Mouse (Mus musculus): ENCODE measurements at regions not wholly inside any gene's neighbourhood (a gene's known extent, or its start where the extent isn't known, plus 50 kb on each side); places are given as distances from the start of the nearest gene placed in this dataset.

DNA sequence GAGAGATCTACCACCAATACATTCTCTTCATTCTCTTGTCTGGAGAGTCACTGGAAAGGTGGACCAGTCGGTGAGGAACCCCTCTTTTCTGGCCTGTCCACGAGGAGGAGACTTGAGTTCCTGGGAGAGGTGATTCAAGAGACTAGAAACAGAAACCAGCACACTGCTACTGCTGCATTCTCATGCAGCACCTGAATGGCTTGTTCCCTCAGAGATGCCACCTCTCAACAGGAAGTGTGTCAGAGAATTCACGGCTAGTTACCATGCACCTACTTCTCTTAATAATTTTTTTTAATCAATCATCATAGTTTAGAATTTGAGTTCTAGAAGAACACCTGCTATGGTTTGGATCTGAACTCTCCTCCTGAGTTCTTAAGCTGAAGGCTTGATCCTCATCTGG, 52.0 kb upstream of the Dynlrb2 start:
- Histone ChIP-seq H3K27me3 (replicated peaks) (no peaks in the 10 kb centered on the region), H3K9me3 (no peaks in the 10 kb centered on the region), H3K4me3 (replicated peaks) (no peak overlapping the region), H3K4me1 (no peaks in the 10 kb centered on the region), H3K36me3 (replicated peaks; ENCODE audit: low read length) (no peaks in the 10 kb centered on the region)
- TF ChIP-seq FLI1 (IDR thresholded peaks at IDR 0.05; ENCODE audit: low read length) (no peak), GATA1 (IDR thresholded peaks at IDR 0.05; ENCODE audit: borderline replicate concordance, low read length) (no peak)

DNA sequence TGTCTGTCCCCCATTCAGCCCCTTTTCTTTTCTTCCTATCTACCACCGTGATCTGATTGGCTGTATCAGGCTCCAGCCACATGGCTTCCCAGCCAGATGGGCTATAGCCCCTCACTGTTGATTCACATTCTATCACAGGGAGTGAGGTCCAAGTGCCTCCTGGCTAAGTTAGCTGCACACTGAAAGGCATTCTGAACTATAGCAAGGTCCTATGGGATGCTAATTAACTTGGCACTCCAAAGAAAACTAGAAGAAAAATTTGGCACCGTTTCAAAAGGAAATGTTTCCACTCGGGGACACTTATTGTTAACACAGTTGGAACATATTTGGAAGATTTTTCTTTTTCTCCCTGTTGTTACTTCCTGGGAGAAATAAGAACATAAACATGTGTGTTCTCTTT, 53.4 kb upstream of the Dynlrb2 start:
- no peaks in the 10 kb centered on the region for H3K27me3 ChIP-seq (replicated peaks)
- no peak overlapping the region for H3K4me3 ChIP-seq (replicated peaks)
- no peaks in the 10 kb centered on the region for H3K9me3 ChIP-seq
- no peaks in the 10 kb centered on the region for H3K36me3 ChIP-seq (replicated peaks; ENCODE audit: low read length)
- TF ChIP-seq FLI1 (IDR thresholded peaks at IDR 0.05; ENCODE audit: low read length) (no peak), GATA1 (IDR thresholded peaks at IDR 0.05; ENCODE audit: borderline replicate concordance, low read length) (no peak)
- H3K4me1 ChIP-seq = no peaks in the 10 kb centered on the region

DNA sequence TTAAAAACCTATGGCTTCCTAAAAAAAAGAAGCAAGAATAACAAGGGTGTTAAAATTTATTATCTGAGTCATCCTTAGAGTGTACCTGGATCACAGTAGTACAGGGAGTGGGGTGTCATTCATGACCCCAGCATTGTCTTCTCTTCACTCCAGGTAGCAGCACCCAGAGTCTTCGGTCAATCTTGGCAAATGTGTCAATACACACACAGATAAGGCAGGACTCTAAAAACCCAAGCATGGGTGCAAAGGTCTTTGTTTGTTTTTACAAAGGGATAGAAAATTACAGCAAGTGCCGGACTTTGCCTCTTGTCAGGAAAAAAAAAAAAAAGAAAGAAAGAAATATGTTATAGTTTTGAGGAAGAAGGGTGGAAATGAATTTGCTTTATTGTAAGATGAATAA, 57.3 kb upstream of the Dynlrb2 start:
- TF ChIP-seq FLI1 (IDR thresholded peaks at IDR 0.05; ENCODE audit: low read length) (no peak), GATA1 (IDR thresholded peaks at IDR 0.05; ENCODE audit: borderline replicate concordance, low read length) (no peak)
- H3K9me3 ChIP-seq = no peaks in the 10 kb centered on the region
- H3K4me1 ChIP-seq = no peaks in the 10 kb centered on the region
- no peaks in the 10 kb centered on the region for H3K27me3 ChIP-seq (replicated peaks)
- no peak overlapping the region for H3K4me3 ChIP-seq (replicated peaks)
- no peaks in the 10 kb centered on the region for H3K36me3 ChIP-seq (replicated peaks; ENCODE audit: low read length)

DNA sequence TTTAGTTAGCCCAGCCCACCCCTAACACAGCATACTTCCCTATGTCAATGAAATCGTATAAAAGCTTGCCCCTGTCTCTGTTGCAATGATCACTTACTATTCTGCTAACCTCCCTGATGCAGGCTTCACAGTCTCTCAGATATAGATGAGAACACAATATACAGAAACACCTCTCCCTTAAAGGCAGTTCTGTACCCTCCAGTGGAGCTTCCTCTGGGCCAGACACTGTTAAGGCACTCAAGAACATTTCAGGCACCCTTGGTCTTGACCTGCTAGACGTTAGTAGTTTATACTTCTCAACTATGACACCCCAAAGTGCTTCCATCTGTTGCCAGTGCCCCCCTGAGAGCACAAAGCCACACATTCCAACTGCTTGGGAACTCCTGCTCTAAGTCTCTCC, 61.9 kb upstream of the Dynlrb2 start:
- Histone ChIP-seq H3K9me3 (no peaks in the 10 kb centered on the region), H3K36me3 (replicated peaks; ENCODE audit: low read length) (no peaks in the 10 kb centered on the region), H3K4me3 (replicated peaks) (no peak overlapping the region), H3K27me3 (replicated peaks) (no peaks in the 10 kb centered on the region), H3K4me1 (no peaks in the 10 kb centered on the region)
- TF ChIP-seq GATA1 (IDR thresholded peaks at IDR 0.05; ENCODE audit: borderline replicate concordance, low read length) = no peak
- no peak for TF ChIP-seq FLI1 (IDR thresholded peaks at IDR 0.05; ENCODE audit: low read length)

DNA sequence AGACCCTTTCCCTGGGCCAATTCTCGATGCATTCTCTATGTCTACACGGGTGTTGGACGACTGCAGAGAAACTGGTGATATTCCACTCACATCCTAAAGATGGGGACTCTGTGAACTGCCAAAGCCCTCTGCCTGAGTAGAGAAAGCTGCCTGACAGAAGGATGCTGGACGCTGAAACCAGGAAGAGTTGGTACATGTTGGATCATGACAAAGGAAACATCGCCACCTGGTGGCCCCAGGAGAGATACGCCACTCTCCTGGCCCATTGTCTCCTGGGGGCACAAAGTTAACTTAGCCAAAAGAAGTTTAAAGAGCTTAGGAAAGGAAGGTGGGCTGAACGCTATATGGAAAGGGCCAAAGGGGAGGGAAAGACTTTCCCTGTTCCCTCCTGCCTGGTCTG, 65.9 kb upstream of the Dynlrb2 start:
- no peaks in the 10 kb centered on the region for H3K9me3 ChIP-seq
- no peak for TF ChIP-seq GATA1 (IDR thresholded peaks at IDR 0.05; ENCODE audit: borderline replicate concordance, low read length)
- no peak for TF ChIP-seq FLI1 (IDR thresholded peaks at IDR 0.05; ENCODE audit: low read length)
- H3K36me3 ChIP-seq (replicated peaks; ENCODE audit: low read length) = no peaks in the 10 kb centered on the region
- no peak overlapping the region for H3K4me3 ChIP-seq (replicated peaks)
- no peaks in the 10 kb centered on the region for H3K4me1 ChIP-seq
- H3K27me3 ChIP-seq (replicated peaks) = no peaks in the 10 kb centered on the region

DNA sequence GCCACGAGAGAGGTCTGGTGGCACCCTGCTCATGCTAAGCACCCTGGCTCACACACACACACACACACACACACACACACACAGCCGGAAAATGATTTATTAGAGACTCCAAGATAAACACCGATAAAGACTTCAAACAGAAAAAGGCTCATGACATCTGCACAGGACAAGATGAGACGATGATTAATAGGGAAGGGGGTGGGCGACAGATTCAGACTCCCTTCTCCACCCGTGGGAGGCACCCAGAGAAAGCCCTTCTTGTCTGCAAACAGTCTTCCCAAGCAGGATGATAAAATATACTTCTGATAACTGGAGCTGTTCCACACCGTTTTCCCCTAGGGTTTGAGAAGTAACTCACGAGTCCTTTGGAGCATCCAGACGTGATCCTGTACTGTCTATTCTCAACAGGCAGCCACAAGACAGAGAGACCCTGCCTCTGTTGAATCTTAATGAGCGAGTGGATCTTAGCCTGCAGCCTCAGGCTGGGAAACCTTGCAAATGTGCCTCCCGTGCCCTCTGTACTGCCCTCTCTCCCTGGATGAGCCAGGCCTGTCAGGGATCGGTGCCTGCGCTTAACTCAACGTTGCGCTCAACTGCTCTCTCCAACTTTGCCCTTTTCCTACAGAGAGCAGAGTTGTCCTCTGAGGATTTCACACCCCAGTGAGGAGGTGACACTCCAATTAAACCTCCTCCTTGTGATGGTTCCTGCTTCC, 69.3 kb upstream of the Dynlrb2 start:
- Histone ChIP-seq H3K4me1 (no peaks in the 10 kb centered on the region), H3K36me3 (replicated peaks; ENCODE audit: low read length) (no peaks in the 10 kb centered on the region), H3K4me3 (replicated peaks) (no peak overlapping the region), H3K9me3 (0 out of 2 replicates have a peak, but pooled peaks cover 4% of the 10 kb centered on the region), H3K27me3 (replicated peaks) (no peaks in the 10 kb centered on the region)
- TF ChIP-seq FLI1 (IDR thresholded peaks at IDR 0.05; ENCODE audit: low read length) = no peak
- no peak for TF ChIP-seq GATA1 (IDR thresholded peaks at IDR 0.05; ENCODE audit: borderline replicate concordance, low read length)

DNA sequence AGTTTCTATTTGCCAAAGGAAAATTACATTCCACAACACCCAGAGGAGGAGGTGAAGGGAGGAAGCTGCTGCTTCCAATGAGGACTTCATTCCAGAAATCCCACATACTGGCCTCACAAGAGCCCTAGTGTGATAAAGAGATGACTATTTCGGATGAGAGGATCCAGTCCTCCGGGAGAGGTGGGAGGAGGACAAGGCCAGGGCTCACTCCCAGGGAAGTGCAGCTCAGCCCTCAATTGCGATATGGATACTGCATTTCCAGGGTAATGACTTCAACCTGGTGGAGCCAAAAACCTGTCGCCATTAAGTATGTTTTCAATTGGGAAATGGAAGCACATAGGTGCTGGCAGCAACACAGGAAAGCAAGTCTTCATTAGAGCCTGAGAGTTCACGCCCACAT, 74.7 kb upstream of the Dynlrb2 start:
- Histone ChIP-seq H3K9me3 (peaks cover 14% of the 10 kb centered on the region; the same call in 1 of the 2 replicates), H3K27me3 (replicated peaks) (no peaks in the 10 kb centered on the region), H3K4me3 (replicated peaks) (no peak overlapping the region), H3K36me3 (replicated peaks; ENCODE audit: low read length) (no peaks in the 10 kb centered on the region), H3K4me1 (no peaks in the 10 kb centered on the region)
- no peak for TF ChIP-seq GATA1 (IDR thresholded peaks at IDR 0.05; ENCODE audit: borderline replicate concordance, low read length)
- no peak for TF ChIP-seq FLI1 (IDR thresholded peaks at IDR 0.05; ENCODE audit: low read length)

DNA sequence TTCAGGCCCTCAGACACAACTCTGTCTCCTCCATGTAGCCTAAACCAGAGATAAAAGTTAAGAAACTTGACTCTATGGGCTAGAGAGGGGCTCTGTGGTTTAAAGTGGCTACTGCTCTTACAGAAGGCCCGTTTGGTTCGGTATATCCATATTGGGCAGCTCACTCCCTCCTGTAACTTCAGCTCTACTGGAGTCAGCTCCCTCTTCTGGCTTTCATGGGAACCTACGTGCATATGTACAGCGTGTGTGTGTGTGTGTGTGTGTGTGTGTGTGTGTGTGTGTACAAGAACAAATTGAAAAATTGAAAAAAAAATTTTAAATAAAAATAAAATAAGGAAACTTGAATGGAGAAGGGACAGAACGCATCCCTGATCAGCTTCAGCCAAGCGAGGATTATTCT, 75.1 kb upstream of the Dynlrb2 start:
- TF ChIP-seq FLI1 (IDR thresholded peaks at IDR 0.05; ENCODE audit: low read length) = no peak
- Histone ChIP-seq H3K27me3 (replicated peaks) (no peaks in the 10 kb centered on the region), H3K36me3 (replicated peaks; ENCODE audit: low read length) (no peaks in the 10 kb centered on the region), H3K4me3 (replicated peaks) (no peak overlapping the region), H3K4me1 (no peaks in the 10 kb centered on the region), H3K9me3 (peaks cover 14% of the 10 kb centered on the region; the same call in 1 of the 2 replicates)

DNA sequence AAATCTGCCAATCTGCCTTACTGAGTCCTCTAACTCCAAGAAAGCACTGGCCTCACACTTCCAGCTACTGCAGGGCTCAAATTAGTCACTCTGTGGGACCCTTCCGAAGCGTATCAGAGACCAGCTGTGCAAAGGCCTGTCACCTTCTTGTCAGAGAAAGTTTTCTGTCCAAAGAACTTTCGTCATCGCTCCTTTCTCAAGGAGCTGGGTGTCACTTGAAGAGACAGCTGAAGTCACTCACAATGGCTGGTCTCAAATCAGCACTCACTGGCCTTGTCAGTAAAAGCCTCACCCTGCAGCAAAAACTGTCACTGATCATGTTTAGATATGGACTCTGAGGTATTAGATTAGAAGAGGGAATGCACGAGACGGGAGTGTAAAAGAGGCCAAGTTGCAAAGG, 81.9 kb upstream of the Dynlrb2 start:
- Histone ChIP-seq H3K36me3 (replicated peaks; ENCODE audit: low read length) (no peaks in the 10 kb centered on the region), H3K9me3 (peaks cover 38% of the 10 kb centered on the region), H3K27me3 (replicated peaks) (no peaks in the 10 kb centered on the region), H3K4me1 (no peaks in the 10 kb centered on the region), H3K4me3 (replicated peaks) (no peak overlapping the region)
- TF ChIP-seq GATA1 (IDR thresholded peaks at IDR 0.05; ENCODE audit: borderline replicate concordance, low read length) (no peak), FLI1 (IDR thresholded peaks at IDR 0.05; ENCODE audit: low read length) (no peak)

DNA sequence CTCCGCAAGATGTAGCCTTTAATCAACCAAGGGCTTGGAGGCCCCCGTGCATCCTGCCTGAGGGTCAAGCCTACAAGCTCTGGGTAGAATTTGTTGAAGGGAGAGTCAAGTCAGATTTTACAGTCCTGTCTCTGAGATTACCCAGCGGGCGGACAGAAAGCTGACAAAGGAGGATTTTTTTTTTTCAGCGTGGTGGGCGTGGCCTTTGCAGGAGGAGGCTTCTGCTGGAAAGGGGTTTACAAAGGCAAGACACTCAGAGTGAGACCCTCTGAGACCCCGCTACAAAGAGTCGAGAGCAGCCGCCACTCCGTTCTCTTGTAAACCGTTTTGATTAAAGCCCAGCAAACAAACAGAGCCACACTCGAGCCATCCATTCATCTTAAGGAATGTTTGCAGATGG, 92.1 kb upstream of the Dynlrb2 start:
- TF ChIP-seq FLI1 (IDR thresholded peaks at IDR 0.05; ENCODE audit: low read length) (no peak), GATA1 (IDR thresholded peaks at IDR 0.05; ENCODE audit: borderline replicate concordance, low read length) (no peak)
- H3K27me3 ChIP-seq (replicated peaks) = no peaks in the 10 kb centered on the region
- peaks cover 18% of the 10 kb centered on the region for H3K9me3 ChIP-seq
- H3K36me3 ChIP-seq (replicated peaks; ENCODE audit: low read length) = no peaks in the 10 kb centered on the region
- H3K4me3 ChIP-seq (replicated peaks) = no peak overlapping the region
- H3K4me1 ChIP-seq = no peaks in the 10 kb centered on the region

DNA sequence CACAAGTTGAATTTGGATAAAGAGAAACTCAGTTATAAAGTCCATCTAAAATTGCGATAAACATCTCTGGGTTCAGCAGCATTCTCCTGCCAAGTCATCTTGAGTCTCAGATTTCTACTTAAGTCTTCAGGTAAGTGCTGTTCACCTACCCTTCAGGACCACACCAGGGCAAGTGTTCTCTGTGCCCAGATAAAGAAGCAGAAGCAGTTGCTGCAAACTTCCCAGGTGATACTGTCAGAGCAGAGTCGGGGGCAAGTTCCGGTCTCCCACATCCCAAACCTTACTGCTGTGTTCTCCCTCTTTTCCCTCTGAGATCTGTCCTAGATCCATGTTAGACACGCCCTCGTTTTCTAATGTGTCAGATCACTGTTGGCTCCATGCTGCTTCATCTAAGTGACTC, 94.7 kb upstream of the Dynlrb2 start:
- TF ChIP-seq GATA1 (IDR thresholded peaks at IDR 0.05; ENCODE audit: borderline replicate concordance, low read length) (no peak), FLI1 (IDR thresholded peaks at IDR 0.05; ENCODE audit: low read length) (no peak)

More for the DNA sequence above, 94.7 kb upstream of the Dynlrb2 start:
- peaks cover 2% of the 10 kb centered on the region; the same call in 1 of the 2 replicates for H3K9me3 ChIP-seq
- no peaks in the 10 kb centered on the region for H3K4me1 ChIP-seq
- H3K36me3 ChIP-seq (replicated peaks; ENCODE audit: low read length) = no peaks in the 10 kb centered on the region
- no peaks in the 10 kb centered on the region for H3K27me3 ChIP-seq (replicated peaks)
- H3K4me3 ChIP-seq (replicated peaks) = no peak overlapping the region
